Mouse (Mus musculus) kidney, adult 2 months (tissue): ENCODE measurements around the gene Cma1. TPM values are rescaled to one million over a fixed set of nuclear protein-coding genes. Genes with fewer than 3 reads are reported as not detected.
"Not testable (repeated sequence)": the region's sequence is repeated elsewhere in the genome, so short reads cannot be mapped to it uniquely, and the experiment has no call there.

Experiments
- DNase-seq: peaks from one replicate; pipeline ENCODE4 v3.0.0; 2021
- H3K27ac ChIP-seq: fragments of 200-500 bp; 2 replicates; pipeline ENCODE4 v1.5.1; 2012; ENCODE audit warnings: low read depth, low read length, control low read depth, inconsistent platforms; ENCODE audit not compliant: insufficient read depth
- H3K27me3 ChIP-seq: fragments of 200-500 bp; replicated peaks from 2 replicates; pipeline ENCODE4 v1.6.1; 2012; ENCODE audit warnings: mild to moderate bottlenecking, moderate library complexity, low read length, inconsistent platforms; ENCODE audit not compliant: control insufficient read depth, insufficient read depth
- H3K36me3 ChIP-seq: fragments of 200-500 bp; 2 replicates; pipeline ENCODE4 v1.6.1; 2012; ENCODE audit warnings: mild to moderate bottlenecking, moderate library complexity, low read length, inconsistent platforms; ENCODE audit not compliant: control insufficient read depth, insufficient read depth
- H3K4me1 ChIP-seq: fragments of 200-500 bp; 2 replicates; pipeline ENCODE4 v1.6.1; 2011; ENCODE audit warnings: low read length; ENCODE audit not compliant: control insufficient read depth, insufficient read depth
- H3K4me3 ChIP-seq: fragments of 200-500 bp; 2 replicates; pipeline ENCODE4 v1.5.1; 2011; ENCODE audit warnings: mild to moderate bottlenecking, low read depth, low read length, control low read depth; ENCODE audit not compliant: insufficient read depth
- CTCF ChIP-seq: fragments of 200-500 bp; conservative IDR thresholded peaks from 2 replicates; pipeline ENCODE4 v1.5.1; 2011; ENCODE audit warnings: low read depth, mild to moderate bottlenecking, control low read depth, low read length, moderate library complexity, mixed read lengths; ENCODE audit not compliant: insufficient read depth, insufficient read length
- POLR2A ChIP-seq: fragments of 200-500 bp; IDR thresholded peaks from one replicate; pipeline ENCODE4 v1.6.1; 2011; ENCODE audit warnings: low read depth, low read length, control low read depth
- WGBS: fragments of 180-500 bp; shearing (Covaris S2); methylation state at CpG from one replicate; pipeline ENCODE4 v1.1.7; 2018; 5-methylcytosine and 5-hydroxymethylcytosine counted together
- polyA plus RNA-seq: library from polyadenylated mRNA; depleted of rRNA; stranded (reverse); fragments of >200 nt; gene quantifications from 2 replicates; pipeline ENCODE4 v1.2.3, GENCODE M21; 2012; rRNA removed

Cma1 gene
- polyA plus RNA-seq, result 0.42 and 0.99 TPM in 2 replicates

DNA sequence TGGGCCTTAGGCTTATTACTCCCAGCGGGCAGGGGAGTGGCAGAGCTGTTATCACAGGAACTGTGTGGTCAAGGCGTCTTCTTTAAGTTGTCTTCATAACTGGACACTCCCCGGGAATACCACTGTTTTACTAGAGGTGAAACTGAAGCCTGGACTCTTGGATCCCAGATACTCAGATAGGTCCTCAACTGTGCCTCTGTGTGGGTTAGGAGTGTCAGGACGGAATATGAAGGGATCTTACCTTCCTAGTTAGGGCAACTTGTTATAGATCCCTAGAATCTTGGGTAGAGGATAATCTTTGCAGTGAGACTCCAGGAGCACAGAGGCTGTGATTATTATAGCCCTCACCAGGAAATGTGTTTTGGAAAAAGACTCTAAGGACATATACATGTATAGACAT lies at the start of gene Cma1:
Gene Cma1 (minus strand): TSS at position 101 of the 400 bp plus-strand sequence.
- Histone ChIP-seq H3K4me3 (no peak within 1 kb of the TSS), H3K4me1 (no peaks in the 10 kb centered on the region), H3K27ac (no peak within 1 kb of the TSS), H3K27me3 (no peaks in the 10 kb centered on the region), H3K36me3 (no peaks in the 10 kb centered on the region)
- DNase-seq, result no peak
- WGBS, result 81% methylated on average over 4 of the region's 4 CpGs
- TF ChIP-seq CTCF (no peak), POLR2A (no peak)

GRCm38 (mm10) chr14:55987464-55987863 lies 43.0 kb upstream of the Cma1 start:
- H3K4me1 ChIP-seq, result not testable (repeated sequence)
- 78% methylated on average over 2 of the region's 3 CpGs for WGBS

GRCm38 (mm10) chr14:55963900-55964299 lies 19.4 kb upstream of the Cma1 start:
- H3K36me3 ChIP-seq, H3K4me3 ChIP-seq, H3K4me1 ChIP-seq, H3K27ac ChIP-seq, DNase-seq, H3K27me3 ChIP-seq: not testable (repeated sequence)
- 74% methylated on average over 2 of the region's 2 CpGs for WGBS
- 0 out of 2 replicates have a peak, but pooled peaks have one; percentile 14 for TF ChIP-seq CTCF

More at GRCm38 (mm10) chr14:55987464-55987863, 43.0 kb upstream of the Cma1 start:
- not testable (repeated sequence) for DNase-seq, H3K36me3 ChIP-seq, H3K27ac ChIP-seq, H3K27me3 ChIP-seq, H3K4me3 ChIP-seq

- DNase-seq, result no peak
- TF ChIP-seq POLR2A, result no peak
- TF ChIP-seq CTCF, result no peak
- WGBS, result 63% methylated on average over 1 of the region's 1 CpGs
- Histone ChIP-seq H3K36me3 (no peaks in the 10 kb centered on the region), H3K4me3 (no peak overlapping the region), H3K27ac (no peak overlapping the region), H3K4me1 (no peaks in the 10 kb centered on the region), H3K27me3 (no peaks in the 10 kb centered on the region)
These were observed 18.8 kb upstream of the Cma1 start for GRCm38 (mm10) chr14:55963263-55963662.

GRCm38 (mm10) chr14:55950346-55951030 lies 6.0 kb upstream of the Cma1 start, which contains the start of gene Cma2:
Cma2 (plus strand) TSS chr14:55950980.
- H3K4me1 ChIP-seq, result no peaks in the 10 kb centered on the region
- no peaks in the 10 kb centered on the region for H3K27me3 ChIP-seq
- no peak for TF ChIP-seq CTCF
- TF ChIP-seq POLR2A, result no peak
- no peak within 1 kb of the TSS for H3K4me3 ChIP-seq
- H3K36me3 ChIP-seq, result no peaks in the 10 kb centered on the region
- WGBS, result 84% methylated on average over 6 of the region's 6 CpGs
- no peak for DNase-seq
- H3K27ac ChIP-seq, result no peak within 1 kb of the TSS

GRCm38 (mm10) chr14:55946269-55946969 lies 1.9 kb upstream of the Cma1 start:
- no peaks in the 10 kb centered on the region for H3K36me3 ChIP-seq
- no peak for TF ChIP-seq CTCF

DNA sequence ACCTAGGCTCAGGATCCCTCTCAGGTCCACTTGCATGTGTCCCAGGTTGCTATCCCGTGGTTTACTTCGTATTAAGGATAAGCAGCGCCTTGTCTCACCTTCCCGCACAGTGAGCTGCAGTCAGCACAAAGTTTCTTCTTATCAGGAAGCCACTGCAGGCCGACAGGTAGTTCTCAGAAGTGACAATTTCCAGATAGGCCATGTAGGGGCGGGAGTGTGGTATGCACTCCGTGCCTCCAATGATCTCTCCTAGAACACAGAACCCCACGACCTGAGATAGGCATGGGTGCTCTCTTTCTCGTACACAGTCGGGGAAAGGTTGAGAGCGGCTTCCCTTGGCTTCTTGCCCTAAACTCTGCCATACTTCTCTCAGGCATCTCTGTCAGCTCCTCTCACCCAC lies 874 bp downstream of the Cma1 start:
- no peak for TF ChIP-seq CTCF
- TF ChIP-seq POLR2A, result no peak
- no peaks in the 10 kb centered on the region for H3K36me3 ChIP-seq
- H3K27me3 ChIP-seq, result no peaks in the 10 kb centered on the region
- WGBS, result 87% methylated on average over 11 of the region's 11 CpGs
- no peak overlapping the region for H3K27ac ChIP-seq
- H3K4me1 ChIP-seq, result no peaks in the 10 kb centered on the region
- no peak for DNase-seq
- no peak overlapping the region for H3K4me3 ChIP-seq

More at GRCm38 (mm10) chr14:55946269-55946969, 1.9 kb upstream of the Cma1 start:
- Histone ChIP-seq H3K4me3 (no peak overlapping the region), H3K4me1 (no peaks in the 10 kb centered on the region), H3K27ac (no peak overlapping the region), H3K27me3 (no peaks in the 10 kb centered on the region)
- 60% methylated on average over 2 of the region's 2 CpGs for WGBS
- no peak for DNase-seq
